Mouse (Mus musculus): ENCODE results near the gene Rfx2.

DNA sequence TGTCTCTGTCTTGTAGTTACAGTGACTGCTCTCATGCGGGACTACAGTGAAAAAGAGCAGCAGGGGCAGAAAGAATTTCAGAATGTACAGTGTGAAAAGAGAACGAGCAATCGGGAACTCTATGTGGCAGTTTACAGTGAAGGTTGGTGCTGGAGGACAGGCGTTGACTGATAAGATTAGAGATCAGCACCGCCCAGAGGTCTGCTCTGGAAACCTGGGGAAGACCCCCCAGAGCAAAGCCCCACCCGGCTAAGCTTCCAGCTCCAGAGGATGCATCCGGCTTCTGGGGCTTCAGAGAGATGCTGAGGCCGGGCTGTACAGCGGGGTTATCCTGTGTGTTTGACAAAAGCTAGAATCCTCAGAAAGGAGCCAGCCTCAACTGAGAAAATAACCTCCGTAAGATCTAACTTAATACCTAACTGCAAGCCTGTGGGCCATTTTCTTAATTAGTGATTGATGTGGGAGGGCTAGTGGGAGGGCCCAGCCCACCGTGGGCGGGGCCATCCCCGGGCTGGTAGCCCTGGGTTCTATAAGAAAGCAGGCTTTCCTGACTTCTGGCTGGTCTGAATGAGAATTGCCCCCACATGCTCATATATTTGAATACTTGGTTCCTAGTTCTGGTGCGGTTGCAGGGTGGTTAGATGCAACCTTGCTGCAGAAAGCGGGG, 39.6 kb upstream of the Rfx2 start:
- TF ChIP-seq CTCF (IDR thresholded peaks at IDR 0.05; ENCODE audit: borderline replicate concordance, insufficient read depth, low read length), result no peak
- no peak for TF ChIP-seq POLR2A (IDR thresholded peaks at IDR 0.05; ENCODE audit: low read depth, low read length)
